Mouse (Mus musculus) embryonic fibroblast, embryonic 13.5 days (primary cell): ENCODE data around the gene Fam189b. TPM values are rescaled to one million over a fixed set of nuclear protein-coding genes. Genes with fewer than 3 reads are reported as not detected.

Source experiments
- H3K27ac ChIP-seq: 2 replicates; pipeline ENCODE4 v1.5.1; 2012; ENCODE audit warnings: low read length, control low read depth, inconsistent platforms; ENCODE audit not compliant: insufficient read depth
- H3K4me1 ChIP-seq: 2 replicates; pipeline ENCODE4 v1.6.1; 2011; ENCODE audit warnings: low read length; ENCODE audit not compliant: control insufficient read depth, insufficient read depth
- H3K4me3 ChIP-seq: 2 replicates; pipeline ENCODE4 v1.5.1; 2011; ENCODE audit warnings: mild to moderate bottlenecking, control low read depth, low read length; ENCODE audit not compliant: insufficient read depth
- CTCF ChIP-seq: IDR thresholded peaks from 2 replicates; pipeline ENCODE4 v1.5.1; 2011; ENCODE audit warnings: mild to moderate bottlenecking, control low read depth, low read length, moderate library complexity, borderline replicate concordance; ENCODE audit not compliant: insufficient read depth
- POLR2A ChIP-seq: IDR thresholded peaks from 2 replicates; pipeline ENCODE4 v1.6.1; 2011; ENCODE audit warnings: low read depth, mild to moderate bottlenecking, control low read depth, low read length, moderate library complexity
- polyA plus RNA-seq: library from polyadenylated mRNA; stranded (reverse); fragments of >200 nt; gene quantifications from 2 replicates; pipeline ENCODE4 v1.2.4, GENCODE M21; 2011; ENCODE audit warnings: low read depth; ENCODE audit not compliant: missing spikeins, insufficient read length

The Fam189b gene
- polyA plus RNA-seq, 1 experiment = 49.5 TPM

DNA sequence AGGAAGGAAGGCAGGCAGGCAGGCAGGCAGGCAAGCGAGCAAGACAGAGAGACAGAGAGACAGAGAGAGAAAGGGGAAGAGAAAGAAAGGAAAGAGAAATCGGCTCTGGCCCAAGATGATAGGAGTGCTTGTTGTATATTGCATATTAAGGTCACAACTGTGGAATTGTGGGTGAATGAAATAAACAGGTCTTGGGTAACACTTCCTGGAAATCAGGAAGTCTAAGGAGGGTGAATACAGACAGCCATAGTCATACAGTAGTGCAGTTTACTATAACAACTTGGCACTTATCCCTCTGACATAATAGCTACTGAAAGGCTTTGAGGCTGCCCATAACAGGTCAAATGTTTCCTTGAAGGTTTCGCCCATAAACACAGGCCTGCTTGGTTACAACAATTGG is 16.9 kb downstream of the Fam189b start:
- H3K27ac ChIP-seq = no peak overlapping the region
- H3K4me3 ChIP-seq = no peak overlapping the region
- H3K4me1 ChIP-seq = no peaks in the 10 kb centered on the region
- TF ChIP-seq CTCF = no peak
- TF ChIP-seq POLR2A = no peak

DNA sequence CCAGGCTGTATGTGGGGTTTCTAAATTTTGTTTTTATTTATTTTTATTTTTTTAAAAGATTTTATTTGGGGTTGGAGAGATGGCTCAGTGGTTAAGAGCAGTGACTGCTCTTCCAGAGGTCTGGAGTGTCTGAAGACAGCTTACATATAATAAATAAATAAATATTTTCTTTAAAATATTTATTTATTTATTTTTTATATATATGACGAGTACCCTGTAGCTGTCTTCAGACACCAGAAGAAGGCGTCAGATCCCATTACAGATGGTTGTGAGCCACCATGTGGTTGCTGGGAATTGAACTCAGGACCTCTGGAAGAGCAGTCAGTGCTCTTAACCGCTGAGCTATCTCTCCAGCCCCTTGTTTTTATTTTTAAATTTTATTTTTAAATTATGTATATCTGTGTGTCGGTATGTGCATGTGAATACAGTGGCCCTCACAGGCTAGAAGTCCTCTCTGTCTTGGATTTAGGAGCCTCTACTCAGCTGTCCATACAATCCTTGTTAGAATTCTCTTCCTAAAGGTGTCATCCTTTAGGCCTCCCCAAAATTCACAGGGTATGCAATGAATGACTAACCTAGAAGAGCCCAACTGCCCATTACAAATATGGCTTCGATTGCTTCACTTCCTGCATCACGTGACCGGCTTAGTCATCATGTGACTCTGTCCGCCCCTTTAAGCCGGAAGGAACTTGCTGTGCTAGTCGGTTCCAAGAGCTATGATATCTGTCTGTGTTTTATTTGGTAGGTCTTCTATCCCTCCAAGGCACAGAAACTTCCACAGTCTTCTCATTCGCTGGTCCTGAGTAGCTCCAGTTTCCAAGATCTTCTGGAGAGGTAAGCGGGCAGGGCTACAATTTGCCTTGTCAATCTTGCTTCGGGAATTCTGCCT is 19.6 kb downstream of the Fam189b start, which contains the start of gene Gba:
Gene Gba (plus strand): TSS at position 676 of the 889 bp plus-strand sequence.
- peak within 1 kb of the TSS; percentile 88 for H3K4me3 ChIP-seq
- H3K27ac ChIP-seq = no peak within 1 kb of the TSS
- H3K4me1 ChIP-seq = no peaks in the 10 kb centered on the region
- TF ChIP-seq CTCF (no peak), POLR2A (peak; percentile 70)

DNA sequence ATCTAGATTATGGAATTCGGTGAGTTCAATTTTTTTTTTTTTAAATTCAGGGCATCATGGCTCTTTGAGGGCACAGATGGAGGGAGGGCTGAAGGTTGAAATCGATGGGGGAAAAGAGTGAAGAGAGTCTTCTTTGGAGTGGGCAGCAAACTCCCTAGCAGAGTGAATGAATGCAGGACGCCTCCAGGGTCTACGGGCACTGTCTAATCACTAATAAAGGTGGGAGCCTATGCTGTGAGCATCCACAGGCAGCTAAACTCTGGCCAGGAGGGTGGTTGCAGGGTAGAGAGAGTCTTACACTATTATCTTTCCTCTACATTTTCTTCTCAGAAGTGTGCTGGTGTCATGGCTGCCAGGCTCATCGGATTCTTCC is 20.2 kb downstream of the Fam189b start:
- H3K4me3 ChIP-seq = peak overlapping the region; percentile 88
- H3K27ac ChIP-seq = no peak overlapping the region
- TF ChIP-seq POLR2A (no peak), CTCF (no peak)
- no peaks in the 10 kb centered on the region for H3K4me1 ChIP-seq

- Histone ChIP-seq H3K4me1 (no peaks in the 10 kb centered on the region), H3K27ac (no peak overlapping the region), H3K4me3 (no peak overlapping the region)
- no peak for TF ChIP-seq CTCF
- no peak for TF ChIP-seq POLR2A
These were observed 23.1 kb downstream of the Fam189b start for GRCm38 (mm10) chr3:89206079-89206478.

GRCm38 (mm10) chr3:89206695-89207094 is 23.8 kb downstream of the Fam189b start:
- TF ChIP-seq CTCF (no peak), POLR2A (no peak)
- H3K27ac ChIP-seq = no peak overlapping the region
- no peaks in the 10 kb centered on the region for H3K4me1 ChIP-seq
- no peak overlapping the region for H3K4me3 ChIP-seq

DNA sequence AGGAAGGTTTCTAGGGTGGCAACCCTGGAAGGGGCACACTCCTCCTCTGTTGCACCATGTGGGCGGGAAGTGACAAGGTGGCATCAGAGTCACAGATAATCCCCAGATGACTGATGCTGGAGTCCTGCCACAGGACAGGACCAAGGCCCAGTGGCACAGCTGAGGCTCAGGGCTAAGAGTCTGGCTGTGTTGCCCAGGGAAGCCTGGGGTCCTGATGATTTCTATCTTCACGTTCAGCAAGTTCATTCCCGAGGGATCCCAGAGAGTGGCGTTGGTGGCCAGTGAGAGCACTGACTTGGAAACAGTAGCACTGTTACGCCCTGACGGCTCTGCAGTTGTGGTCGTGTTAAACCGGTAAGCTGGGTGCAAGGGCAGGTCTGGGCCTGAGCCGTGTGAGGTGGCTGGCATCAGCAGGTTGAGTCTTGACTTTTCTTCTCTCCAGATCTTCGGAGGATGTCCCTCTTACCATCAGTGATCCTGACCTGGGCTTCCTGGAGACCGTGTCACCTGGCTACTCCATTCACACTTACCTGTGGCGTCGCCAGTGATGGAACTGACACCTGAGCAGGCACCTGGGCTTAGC is 25.2 kb downstream of the Fam189b start:
- Histone ChIP-seq H3K27ac (no peak overlapping the region), H3K4me1 (peaks cover 5% of the 10 kb centered on the region; the same call in 1 of the 2 replicates), H3K4me3 (no peak overlapping the region)
- no peak for TF ChIP-seq CTCF
- TF ChIP-seq POLR2A = no peak

DNA sequence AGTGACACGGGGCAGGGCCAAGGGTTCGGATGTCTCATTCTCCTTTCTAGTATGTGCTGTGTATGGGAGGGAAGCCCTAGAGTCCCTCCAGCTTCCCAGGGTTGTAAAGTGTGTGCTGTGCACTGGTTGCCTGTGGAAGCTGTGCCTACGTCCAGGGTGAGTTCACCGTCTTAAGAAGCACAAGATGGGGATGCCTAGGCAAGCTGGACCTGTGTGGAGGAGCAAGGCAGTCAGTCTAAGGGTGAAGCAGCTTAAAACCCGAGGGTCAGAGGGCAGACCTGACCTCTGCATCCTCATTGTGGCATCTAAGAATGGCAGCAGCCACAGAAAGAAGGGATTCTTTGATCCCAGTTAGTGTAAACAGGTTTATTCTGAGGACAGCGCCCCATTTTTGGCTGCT is 25.8 kb downstream of the Fam189b start:
- Histone ChIP-seq H3K4me1 (peaks cover 5% of the 10 kb centered on the region; the same call in 1 of the 2 replicates), H3K27ac (no peak overlapping the region), H3K4me3 (no peak overlapping the region)
- TF ChIP-seq POLR2A = no peak
- no peak for TF ChIP-seq CTCF

DNA sequence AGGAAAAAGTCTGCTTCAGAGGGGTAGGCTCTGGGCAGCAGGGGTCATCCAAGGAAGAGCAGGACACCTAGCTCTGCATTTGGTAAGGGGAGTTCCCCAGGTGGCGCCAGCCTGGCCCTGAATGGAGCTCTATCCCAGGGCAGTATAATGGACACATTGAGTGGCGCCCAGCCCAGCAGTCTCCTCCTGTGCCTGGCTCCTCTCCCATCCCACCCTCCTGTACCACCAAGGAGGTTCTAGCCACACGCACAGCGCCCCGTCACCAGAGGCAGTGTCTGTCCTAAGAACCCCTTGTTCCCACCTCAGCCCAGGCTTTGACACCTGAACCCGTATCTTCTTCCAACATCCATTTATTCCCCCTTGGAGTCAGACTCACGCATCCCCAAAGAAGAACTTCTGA is 26.8 kb downstream of the Fam189b start:
- H3K27ac ChIP-seq = no peak overlapping the region
- TF ChIP-seq POLR2A = no peak
- no peak for TF ChIP-seq CTCF
- peaks cover 5% of the 10 kb centered on the region; the same call in 1 of the 2 replicates for H3K4me1 ChIP-seq
- H3K4me3 ChIP-seq = no peak overlapping the region

GRCm38 (mm10) chr3:89210162-89210561 is 27.2 kb downstream of the Fam189b start:
- TF ChIP-seq POLR2A (no peak), CTCF (no peak)
- H3K27ac ChIP-seq = no peak overlapping the region
- peaks cover 5% of the 10 kb centered on the region; the same call in 1 of the 2 replicates for H3K4me1 ChIP-seq
- H3K4me3 ChIP-seq = no peak overlapping the region

DNA sequence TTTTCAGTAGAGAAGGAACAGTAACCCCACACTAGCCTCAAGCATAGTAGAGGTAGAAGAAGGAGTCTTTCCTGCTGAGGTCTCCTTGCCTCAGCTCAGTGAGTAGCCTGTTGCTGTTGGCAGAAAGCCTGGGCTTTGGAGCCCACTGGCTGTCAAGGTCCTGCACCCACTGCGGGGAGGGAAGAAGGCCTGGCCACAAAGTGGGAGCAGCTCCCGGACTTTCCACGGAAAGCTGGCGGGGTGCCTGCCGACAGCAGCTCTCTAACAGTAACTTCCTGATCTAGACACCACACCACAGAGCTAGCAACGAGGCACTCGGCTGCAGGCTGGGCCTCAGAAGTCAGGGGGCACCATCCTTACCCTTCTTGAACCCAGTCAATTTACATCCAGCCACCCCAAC is 27.8 kb downstream of the Fam189b start:
- TF ChIP-seq CTCF = no peak
- TF ChIP-seq POLR2A = 0 out of 2 replicates have a peak, but pooled peaks have one; percentile 4
- Histone ChIP-seq H3K27ac (no peak overlapping the region), H3K4me3 (no peak overlapping the region)

More for the DNA sequence above, 27.8 kb downstream of the Fam189b start:
- peaks cover 5% of the 10 kb centered on the region; the same call in 1 of the 2 replicates for H3K4me1 ChIP-seq
